Mouse (Mus musculus) heart, postnatal 36 days (tissue): ENCODE measurements around the gene Acot9. TPM values are rescaled to one million over a fixed set of nuclear protein-coding genes. Genes with fewer than 3 reads are reported as not detected.

Source experiments
- total RNA-seq, 2 experiments: library from RNA; stranded (reverse); gene quantifications; 2 replicates each; pipeline ENCODE4 v1.2.3; 2021

Gene Acot9
- total RNA-seq, 2 experiments from 2014 or later: 26.0 to 26.5 TPM

Other genes with a start within 250 kb of the Acot9 start
- not detected for gene Magea5, start 199.3 kb upstream of the Acot9 start, total RNA-seq
- gene Magea1, start 172.7 kb upstream of the Acot9 start, total RNA-seq: not detected
- gene Magea2, start 168.8 kb upstream of the Acot9 start, total RNA-seq: not detected
- gene Cldn34b2, start 134.0 kb upstream of the Acot9 start, total RNA-seq: not detected
- 10 to 100 TPM; 34.4 to 41.1 TPM for gene Sat1, start 46.0 kb upstream of the Acot9 start, total RNA-seq
- gene Prdx4, start 78.3 kb downstream of the Acot9 start, total RNA-seq: 10 to 100 TPM; 22.6 to 33.4 TPM